Mouse (Mus musculus): ENCODE results near the gene Frs2. TPM values are rescaled to one million over a fixed set of nuclear protein-coding genes. Genes with fewer than 3 reads are reported as not detected.

Frs2 gene
- polyA plus RNA-seq, 1 experiment, result 8.8 TPM

- no peak overlapping the region for H3K4me3 ChIP-seq (replicated peaks; ENCODE audit: control insufficient read depth, low read depth, low read length)
- 73% methylated on average over 11 of the region's 11 CpGs for WGBS
Measured at GRCm38 (mm10) chr10:117151241-117151640, 2.9 kb upstream of the Frs2 start.

GRCm38 (mm10) chr10:117150764-117151163 is 2.4 kb upstream of the Frs2 start:
- Histone ChIP-seq H3K4me1 (ENCODE audit: control insufficient read depth, insufficient read depth, low read length) (peaks cover 2% of the 10 kb centered on the region), H3K27ac (ENCODE audit: control insufficient read depth, insufficient read depth, low read depth, low read length, poor library complexity) (no peak overlapping the region), H3K4me3 (replicated peaks; ENCODE audit: control insufficient read depth, low read depth, low read length) (no peak overlapping the region)
- WGBS, result 58% methylated on average over 10 of the region's 10 CpGs
- TF ChIP-seq POLR2A (IDR thresholded peaks at IDR 0.05; ENCODE audit: borderline replicate concordance, control insufficient read depth, low read depth, low read length), result no peak
- TF ChIP-seq CTCF (IDR thresholded peaks at IDR 0.05; ENCODE audit: control insufficient read depth, insufficient read depth, low read length), result no peak

More at GRCm38 (mm10) chr10:117151241-117151640, 2.9 kb upstream of the Frs2 start:
- peaks cover 2% of the 10 kb centered on the region for H3K4me1 ChIP-seq (ENCODE audit: control insufficient read depth, insufficient read depth, low read length)
- H3K27ac ChIP-seq (ENCODE audit: control insufficient read depth, insufficient read depth, low read depth, low read length, poor library complexity), result no peak overlapping the region
- no peak for TF ChIP-seq POLR2A (IDR thresholded peaks at IDR 0.05; ENCODE audit: borderline replicate concordance, control insufficient read depth, low read depth, low read length)
- no peak for TF ChIP-seq CTCF (IDR thresholded peaks at IDR 0.05; ENCODE audit: control insufficient read depth, insufficient read depth, low read length)

- Histone ChIP-seq H3K27ac (ENCODE audit: control insufficient read depth, insufficient read depth, low read depth, low read length, poor library complexity) (peak overlapping the region; percentile 14; the same call in 1 of the 2 replicates), H3K4me3 (replicated peaks; ENCODE audit: control insufficient read depth, low read depth, low read length) (peak overlapping the region; percentile 36), H3K4me1 (ENCODE audit: control insufficient read depth, insufficient read depth, low read length) (peaks cover 2% of the 10 kb centered on the region)
- WGBS, result 2% methylated on average over 23 of the region's 23 CpGs
- TF ChIP-seq CTCF (IDR thresholded peaks at IDR 0.05; ENCODE audit: control insufficient read depth, insufficient read depth, low read length) (no peak), POLR2A (IDR thresholded peaks at IDR 0.05; ENCODE audit: borderline replicate concordance, control insufficient read depth, low read depth, low read length) (no peak)
Measured at GRCm38 (mm10) chr10:117149942-117150617, 1.7 kb upstream of the Frs2 start.

GRCm38 (mm10) chr10:117149241-117149640 is 907 bp upstream of the Frs2 start:
- Histone ChIP-seq H3K27ac (ENCODE audit: control insufficient read depth, insufficient read depth, low read depth, low read length, poor library complexity) (no peak overlapping the region), H3K4me1 (ENCODE audit: control insufficient read depth, insufficient read depth, low read length) (peaks cover 4% of the 10 kb centered on the region), H3K4me3 (replicated peaks; ENCODE audit: control insufficient read depth, low read depth, low read length) (no peak overlapping the region)
- TF ChIP-seq POLR2A (IDR thresholded peaks at IDR 0.05; ENCODE audit: borderline replicate concordance, control insufficient read depth, low read depth, low read length), result no peak
- TF ChIP-seq CTCF (IDR thresholded peaks at IDR 0.05; ENCODE audit: control insufficient read depth, insufficient read depth, low read length), result no peak
- 29% methylated on average over 7 of the region's 7 CpGs for WGBS

- H3K4me1 ChIP-seq (ENCODE audit: control insufficient read depth, insufficient read depth, low read length), result peaks cover 6% of the 10 kb centered on the region
- peak overlapping the region; percentile 97 for H3K27ac ChIP-seq (ENCODE audit: control insufficient read depth, insufficient read depth, low read depth, low read length, poor library complexity)
Measured at GRCm38 (mm10) chr10:117147463-117148360, 622 bp downstream of the Frs2 start.

GRCm38 (mm10) chr10:117146421-117146820 is 1.9 kb downstream of the Frs2 start:
- WGBS, result 23% methylated on average over 9 of the region's 9 CpGs
- H3K4me1 ChIP-seq (ENCODE audit: control insufficient read depth, insufficient read depth, low read length), result peaks cover 6% of the 10 kb centered on the region
- no peak for TF ChIP-seq CTCF (IDR thresholded peaks at IDR 0.05; ENCODE audit: control insufficient read depth, insufficient read depth, low read length)
- TF ChIP-seq POLR2A (IDR thresholded peaks at IDR 0.05; ENCODE audit: borderline replicate concordance, control insufficient read depth, low read depth, low read length), result no peak
- no peak overlapping the region; the same call in 1 of the 2 replicates for H3K27ac ChIP-seq (ENCODE audit: control insufficient read depth, insufficient read depth, low read depth, low read length, poor library complexity)
- H3K4me3 ChIP-seq (replicated peaks; ENCODE audit: control insufficient read depth, low read depth, low read length), result peak overlapping the region; percentile 21

More at GRCm38 (mm10) chr10:117147463-117148360, 622 bp downstream of the Frs2 start:
- peak overlapping the region; percentile 92 for H3K4me3 ChIP-seq (replicated peaks; ENCODE audit: control insufficient read depth, low read depth, low read length)
- WGBS, result under 1% methylated on average over 72 of the region's 72 CpGs
- TF ChIP-seq CTCF (IDR thresholded peaks at IDR 0.05; ENCODE audit: control insufficient read depth, insufficient read depth, low read length) (no peak), POLR2A (IDR thresholded peaks at IDR 0.05; ENCODE audit: borderline replicate concordance, control insufficient read depth, low read depth, low read length) (no peak)

GRCm38 (mm10) chr10:117145546-117146265 is 2.6 kb downstream of the Frs2 start:
- Histone ChIP-seq H3K4me1 (ENCODE audit: control insufficient read depth, insufficient read depth, low read length) (peaks cover 6% of the 10 kb centered on the region), H3K27ac (ENCODE audit: control insufficient read depth, insufficient read depth, low read depth, low read length, poor library complexity) (no peak overlapping the region), H3K4me3 (replicated peaks; ENCODE audit: control insufficient read depth, low read depth, low read length) (no peak overlapping the region)
- 16% methylated on average over 8 of the region's 8 CpGs for WGBS
- TF ChIP-seq POLR2A (IDR thresholded peaks at IDR 0.05; ENCODE audit: borderline replicate concordance, control insufficient read depth, low read depth, low read length), result no peak
- TF ChIP-seq CTCF (IDR thresholded peaks at IDR 0.05; ENCODE audit: control insufficient read depth, insufficient read depth, low read length), result no peak
